Comparison of ENCODE assay signal across 8 mouse cellular contexts in genomic region chr2:32914362-32914761, GRCm38 (mm10). TPM values are rescaled to one million over a fixed set of nuclear protein-coding genes. Genes with fewer than 3 reads are reported as not detected.
DNase-seq lines count a peak whose midpoint lies in the region; ATAC-seq and TF ChIP-seq lines count a peak whose summit lies in the region.

No protein-coding gene starts in this region.

- no peak overlapping the region for H3K9ac ChIP-seq in midbrain, postnatal 0 days (replicated peaks; ENCODE audit: low read length, poor library complexity, severe bottlenecking)
- peak overlapping the region; percentile 42; the same call in 1 of the 2 replicates for H3K9ac ChIP-seq in limb, embryonic 12.5 days (replicated peaks)
- H3K9ac ChIP-seq in neural tube, embryonic 14.5 days (replicated peaks; ENCODE audit: low read depth, low read length): no peak overlapping the region

- no peak overlapping the region for H3K4me3 ChIP-seq in midbrain, embryonic 10.5 days
- no peak overlapping the region for H3K4me3 ChIP-seq in midbrain, postnatal 0 days (ENCODE audit: low read depth, low read length)
- no peak overlapping the region for H3K4me3 ChIP-seq in limb, embryonic 12.5 days (replicated peaks)
- no peak overlapping the region for H3K4me3 ChIP-seq in neural tube, embryonic 14.5 days (ENCODE audit: low read depth, low read length)

- TF ChIP-seq CTCF in midbrain, postnatal 0 days (IDR thresholded peaks at IDR 0.05): no peak

- H3K27me3 ChIP-seq in midbrain, embryonic 10.5 days (ENCODE audit: low read depth, poor library complexity, severe bottlenecking): no peaks in the 10 kb centered on the region
- H3K27me3 ChIP-seq in midbrain, postnatal 0 days (ENCODE audit: insufficient read depth, low read length): no peaks in the 10 kb centered on the region
- no peaks in the 10 kb centered on the region for H3K27me3 ChIP-seq in limb, embryonic 12.5 days
- no peaks in the 10 kb centered on the region for H3K27me3 ChIP-seq in neural tube, embryonic 14.5 days (ENCODE audit: control insufficient read depth, insufficient read depth, low read length)

- no peak overlapping the region for H3K4me2 ChIP-seq in midbrain, postnatal 0 days (ENCODE audit: low read depth, low read length, poor library complexity, severe bottlenecking)
- no peak overlapping the region for H3K4me2 ChIP-seq in limb, embryonic 12.5 days
- no peak overlapping the region for H3K4me2 ChIP-seq in neural tube, embryonic 14.5 days (ENCODE audit: low read depth, low read length)

- peaks cover 28% of the 10 kb centered on the region for H3K36me3 ChIP-seq in midbrain, embryonic 10.5 days
- H3K36me3 ChIP-seq in midbrain, postnatal 0 days (ENCODE audit: insufficient read depth, low read length): peaks cover 34% of the 10 kb centered on the region
- H3K36me3 ChIP-seq in limb, embryonic 12.5 days: peaks cover 63% of the 10 kb centered on the region
- H3K36me3 ChIP-seq in neural tube, embryonic 14.5 days (ENCODE audit: control insufficient read depth, insufficient read depth, low read length): peaks cover 13% of the 10 kb centered on the region

- no peak for DNase-seq in midbrain, embryonic 10.5 days (ENCODE audit: low spot score)
- DNase-seq in midbrain, postnatal 0 days (ENCODE audit: low spot score): no peak
- DNase-seq in fibroblast of lung, adult 2 months (ENCODE audit: low read depth): peak; percentile 71
- no peak for DNase-seq in thymus, postnatal 10 days (ENCODE audit: low spot score in 2 of 2)
- DNase-seq in embryo, embryonic 11 days: no peak
- no peak for DNase-seq in cerebellum, adult 9-10 months

- no peak for ATAC-seq in midbrain, postnatal 0 days (ENCODE audit: low FRiP score)
- ATAC-seq in limb, embryonic 12.5 days (ENCODE audit: insufficient number of reproducible peaks, insufficient read depth, low FRiP score, low TSS enrichment, low read depth): no peak
- ATAC-seq in neural tube, embryonic 14.5 days (ENCODE audit: low read depth): no peak

- WGBS in midbrain, embryonic 10.5 days: 73% methylated on average over 5 of the region's 5 CpGs
- WGBS in midbrain, postnatal 0 days: 61% methylated on average over 4 of the region's 5 CpGs
- WGBS in limb, embryonic 12.5 days: 66% methylated on average over 5 of the region's 5 CpGs
- WGBS in neural tube, embryonic 14.5 days: 70% methylated on average over 5 of the region's 5 CpGs

- peaks cover 13% of the 10 kb centered on the region for H3K4me1 ChIP-seq in midbrain, embryonic 10.5 days
- no peaks in the 10 kb centered on the region for H3K4me1 ChIP-seq in midbrain, postnatal 0 days (ENCODE audit: insufficient read depth, low read length)
- H3K4me1 ChIP-seq in limb, embryonic 12.5 days (replicated peaks): peaks cover 34% of the 10 kb centered on the region
- no peaks in the 10 kb centered on the region for H3K4me1 ChIP-seq in neural tube, embryonic 14.5 days (ENCODE audit: control insufficient read depth, insufficient read depth, low read length)

- H3K9me3 ChIP-seq in midbrain, embryonic 10.5 days (replicated peaks): no peaks in the 10 kb centered on the region
- no peaks in the 10 kb centered on the region for H3K9me3 ChIP-seq in midbrain, postnatal 0 days (ENCODE audit: low read length)
- H3K9me3 ChIP-seq in limb, embryonic 12.5 days: no peaks in the 10 kb centered on the region
- no peaks in the 10 kb centered on the region for H3K9me3 ChIP-seq in neural tube, embryonic 14.5 days (ENCODE audit: control insufficient read depth, low read length)

- H3K27ac ChIP-seq in midbrain, embryonic 10.5 days (replicated peaks): peak overlapping the region; percentile 65
- no peak overlapping the region; the same call in 1 of the 2 replicates for H3K27ac ChIP-seq in midbrain, postnatal 0 days (ENCODE audit: low read depth, low read length)
- peak overlapping the region; percentile 86 for H3K27ac ChIP-seq in limb, embryonic 12.5 days
- H3K27ac ChIP-seq in neural tube, embryonic 14.5 days (ENCODE audit: low read depth, low read length): peak overlapping the region; percentile 55

RNA-seq across cellular contexts. Expression of gene Fam129b, which starts 38.4 kb away (rescaled TPM):
- 23.5 and 25.5 TPM in 2 replicates for polyA plus RNA-seq in midbrain, embryonic 10.5 days (2016; fragmentation: Nextera tagmentation; extraction: Ambion mirVana)
- total RNA-seq in midbrain, postnatal 0 days (2014; rRNA removed): 39.5 and 40.9 TPM in 2 replicates
- polyA plus RNA-seq in midbrain, postnatal 0 days (2015; fragmentation: Nextera tagmentation; extraction: Ambion mirVana): 17.7 and 18.1 TPM in 2 replicates
- 48.0 and 48.1 TPM in 2 replicates for polyA plus RNA-seq in limb, embryonic 12.5 days (2016; fragmentation: Nextera tagmentation; extraction: Ambion mirVana)
- 11.8 and 18.3 TPM in 2 replicates for polyA plus RNA-seq in neural tube, embryonic 14.5 days (2014; fragmentation: Nextera tagmentation; extraction: Ambion mirVana)

RNA-seq across cellular contexts. Expression of gene Rpl12, which starts 47.0 kb away (rescaled TPM):
- polyA plus RNA-seq in midbrain, embryonic 10.5 days (2016; fragmentation: Nextera tagmentation; extraction: Ambion mirVana): 144 and 172 TPM in 2 replicates
- total RNA-seq in midbrain, postnatal 0 days (2014; rRNA removed): 173 and 196 TPM in 2 replicates
- 102 and 107 TPM in 2 replicates for polyA plus RNA-seq in midbrain, postnatal 0 days (2015; fragmentation: Nextera tagmentation; extraction: Ambion mirVana)
- polyA plus RNA-seq in limb, embryonic 12.5 days (2016; fragmentation: Nextera tagmentation; extraction: Ambion mirVana): 184 and 185 TPM in 2 replicates
- 99.4 and 113 TPM in 2 replicates for polyA plus RNA-seq in neural tube, embryonic 14.5 days (2014; fragmentation: Nextera tagmentation; extraction: Ambion mirVana)

RNA-seq across cellular contexts. Expression of gene Lrsam1, which starts 47.1 kb away (rescaled TPM):
- 9.8 and 12.9 TPM in 2 replicates for polyA plus RNA-seq in midbrain, embryonic 10.5 days (2016; fragmentation: Nextera tagmentation; extraction: Ambion mirVana)
- total RNA-seq in midbrain, postnatal 0 days (2014; rRNA removed): 31.4 and 37.3 TPM in 2 replicates
- polyA plus RNA-seq in midbrain, postnatal 0 days (2015; fragmentation: Nextera tagmentation; extraction: Ambion mirVana): 25.3 and 26.2 TPM in 2 replicates
- 10.4 and 11.8 TPM in 2 replicates for polyA plus RNA-seq in limb, embryonic 12.5 days (2016; fragmentation: Nextera tagmentation; extraction: Ambion mirVana)
- 19.3 and 22.8 TPM in 2 replicates for polyA plus RNA-seq in neural tube, embryonic 14.5 days (2014; fragmentation: Nextera tagmentation; extraction: Ambion mirVana)
